In genomic region chr9:57940861-57941638, GRCm38 (mm10) we compare ENCODE assay signal across 9 mouse cellular contexts. TPM values are rescaled to one million over a fixed set of nuclear protein-coding genes. Genes with fewer than 3 reads are reported as not detected.
DNase-seq lines count a peak whose midpoint lies in the region; ATAC-seq and TF ChIP-seq lines count a peak whose summit lies in the region.
"Had no signal": no experiment of that assay in that cellular context is flagged by ENCODE, and none has a peak within 500 bp of the region (broad histone marks: within the 10 kb centered on the region; RNA-seq: fewer than 3 reads in every experiment).

No protein-coding gene starts in this region.

- peak overlapping the region; percentile 99 for H3K9ac ChIP-seq in CH12.LX (ENCODE audit: insufficient read depth, low read depth)
- H3K9ac ChIP-seq in embryonic facial prominence, embryonic 13.5 days: peak overlapping the region; percentile 76

- H3K4me1 ChIP-seq in CH12.LX (ENCODE audit: control insufficient read depth in 1 of 2, insufficient read depth in 2 of 2): peaks cover 22 to 60% of the 10 kb centered on the region in 2 experiments
- peaks cover 29% of the 10 kb centered on the region for H3K4me1 ChIP-seq in embryonic facial prominence, embryonic 13.5 days

- dilution Hi-C loops in CH12.LX (cut with MboI; ENCODE audit: extremely low pct_ligation_motif_present, extremely low pct_unique_long_range_greater_than_20kb, low sequenced_read_pairs): no loop called here

- peak overlapping the region; percentile 96 for H3K27ac ChIP-seq in CH12.LX (ENCODE audit: insufficient read depth, low read depth)
- H3K27ac ChIP-seq in embryonic facial prominence, embryonic 13.5 days: no peak overlapping the region

- H3K4me2 ChIP-seq in CH12.LX (ENCODE audit: insufficient read depth, low read depth, poor library complexity, severe bottlenecking) (peak overlapping the region; percentile 95; the same call in 1 of the 2 replicates), myocyte (ENCODE audit: low read depth) (peak overlapping the region; percentile 49)
- H3K4me2 ChIP-seq in embryonic facial prominence, embryonic 13.5 days: peak overlapping the region; percentile 98

- H3K27me3 ChIP-seq in CH12.LX (replicated peaks) (no peaks in the 10 kb centered on the region), myocyte (ENCODE audit: control insufficient read depth, insufficient read depth, insufficient read length) (no peaks in the 10 kb centered on the region)
- H3K27me3 ChIP-seq in embryonic facial prominence, embryonic 13.5 days: peaks cover 83% of the 10 kb centered on the region
- H3K27me3 ChIP-seq: Patski had no signal

- H3K9me3 ChIP-seq in CH12.LX (replicated peaks; ENCODE audit: low read length): no peaks in the 10 kb centered on the region
- H3K9me3 ChIP-seq in embryonic facial prominence, embryonic 13.5 days: no peaks in the 10 kb centered on the region

- WGBS in embryonic facial prominence, embryonic 13.5 days: 7% methylated on average over 28 of the region's 28 CpGs

- H3ac ChIP-seq in myocyte (ENCODE audit: control insufficient read depth, insufficient read length): peak overlapping the region; percentile 86

- in situ Hi-C loops in CH12.LX (cut with MboI; ENCODE audit: low pct_ligation_motif_present, low pct_unique_long_range_greater_than_20kb, low sequenced_read_pairs): no loop called here

- intact Hi-C loops in heart, postnatal 25 days (cut with DNase I): no loop called here

- no peak for TF ChIP-seq RAD21 in CH12.LX (IDR thresholded peaks at IDR 0.05; ENCODE audit: low read depth, low read length)

- H3K4me3 ChIP-seq in CH12.LX (replicated peaks in 1 of 3; ENCODE audit: low read depth in 2 of 3, low read length in 2 of 3, poor library complexity in 1 of 3): peak overlapping the region; percentile 94 to 100 (median 99)
- H3K4me3 ChIP-seq in embryonic facial prominence, embryonic 13.5 days: peak overlapping the region; percentile 69
- peak overlapping the region; percentile 43 for H3K4me3 ChIP-seq in myocyte

- ATAC-seq in embryonic facial prominence, embryonic 13.5 days (ENCODE audit: insufficient number of reproducible peaks, insufficient read depth, low FRiP score, low TSS enrichment, low read depth): peak; percentile 32; the same call in 1 of the 2 replicates
- ATAC-seq: Patski had no signal

- H3K36me3 ChIP-seq in CH12.LX (replicated peaks in 1 of 2; ENCODE audit: control insufficient read depth in 1 of 2, insufficient read depth in 1 of 2, low read length in 1 of 2) (peaks cover 36 to 54% of the 10 kb centered on the region in 2 experiments), myocyte (ENCODE audit: control insufficient read depth, insufficient read depth) (no peaks in the 10 kb centered on the region)
- no peaks in the 10 kb centered on the region for H3K36me3 ChIP-seq in embryonic facial prominence, embryonic 13.5 days

- no peak; a peak in 1 of 4 replicates for TF ChIP-seq CTCF in CH12.LX (conservative IDR thresholded peaks at IDR 0.05 in 1 of 2, IDR thresholded peaks at IDR 0.05 in 1 of 2; ENCODE audit: low read depth in 2 of 2, low read length in 2 of 2)

- TF ChIP-seq POLR2A in CH12.LX (IDR thresholded peaks at IDR 0.05; ENCODE audit: low read depth, low read length) (no peak), myocyte (IDR thresholded peaks at IDR 0.05; ENCODE audit: insufficient read length, low read depth) (no peak)

- TF ChIP-seq EP300 in CH12.LX (IDR thresholded peaks at IDR 0.05; ENCODE audit: low read length): no peak

- DNase-seq in heart, adult 18-20 months: peak; percentile 13 to 28
- no peak for DNase-seq in heart, postnatal 25 days (ENCODE audit: low spot score)
- DNase-seq in CH12.LX (ENCODE audit: extremely low read depth): no peak
- DNase-seq in induced T-regulatory cell, adult 2 months (ENCODE audit: low read depth): peak; percentile 55
- DNase-seq in yolk sac, embryonic 10.5 days (ENCODE audit: low spot score): no peak
- no peak for DNase-seq in frontal cortex, postnatal 14 days (ENCODE audit: low spot score in 2 of 2)

- H3K79me2 ChIP-seq in CH12.LX (replicated peaks; ENCODE audit: control insufficient read depth, extremely low read depth, insufficient read depth, poor library complexity, severe bottlenecking): peaks cover 77% of the 10 kb centered on the region
- H3K79me2 ChIP-seq in myocyte (ENCODE audit: control insufficient read depth, insufficient read depth): peaks cover 54% of the 10 kb centered on the region

TF ChIP-seq in CH12.LX, 34 proteins besides CTCF, POLR2A, EP300 and RAD21:
- peak; percentile 49; the same call in 1 of the 2 replicates for TF ChIP-seq ELF1 (IDR thresholded peaks at IDR 0.05; ENCODE audit: low read depth, low read length)
- TF ChIP-seq TCF12 (IDR thresholded peaks at IDR 0.05; ENCODE audit: low read depth, low read length): peak; percentile 18; the same call in 1 of the 2 replicates
- TF ChIP-seq CHD1 (IDR thresholded peaks at IDR 0.05; ENCODE audit: low read depth, low read length): peak; percentile 3; the same call in 1 of the 2 replicates
- TF ChIP-seq ZNF384 (IDR thresholded peaks at IDR 0.05; ENCODE audit: low read depth, low read length): no peak
- TF ChIP-seq MEF2A (IDR thresholded peaks at IDR 0.05; ENCODE audit: borderline replicate concordance, low read depth, low read length): peak; percentile 54; the same call in 1 of the 2 replicates
- TF ChIP-seq MAZ (IDR thresholded peaks at IDR 0.05; ENCODE audit: low read depth, low read length): peak; percentile 29; the same call in 1 of the 2 replicates
- TF ChIP-seq MXI1 (IDR thresholded peaks at IDR 0.05; ENCODE audit: low read depth, low read length): peak; percentile 87
- TF ChIP-seq SMC3 (IDR thresholded peaks at IDR 0.05; ENCODE audit: low read depth, low read length): no peak
- 0 out of 2 replicates have a peak, but pooled peaks have one; percentile 11 for TF ChIP-seq UBTF (IDR thresholded peaks at IDR 0.05; ENCODE audit: low read depth, low read length)
- TF ChIP-seq BHLHE40 (IDR thresholded peaks at IDR 0.05; ENCODE audit: low read depth, low read length): peak; percentile 31; the same call in 1 of the 2 replicates
- TF ChIP-seq SIN3A (IDR thresholded peaks at IDR 0.05; ENCODE audit: low read length): peak; percentile 69; the same call in 1 of the 2 replicates
- no peak for TF ChIP-seq IRF4 (IDR thresholded peaks at IDR 0.05; ENCODE audit: low read depth, low read length)
- 0 out of 2 replicates have a peak, but pooled peaks have one; percentile 11 for TF ChIP-seq TBP (conservative IDR thresholded peaks at IDR 0.05; ENCODE audit: low read depth, low read length)
TF ChIP-seq in CH12.LX: peak in this region for 10.

TF ChIP-seq in myocyte, 11 proteins besides CTCF, POLR2A, EP300 and RAD21:
- TF ChIP-seq SRF (IDR thresholded peaks at IDR 0.05; ENCODE audit: control insufficient read depth, insufficient read length, low read depth): no peak
- no peak for TF ChIP-seq CEBPB (IDR thresholded peaks at IDR 0.05; ENCODE audit: insufficient read depth, poor library complexity, severe bottlenecking)
- TF ChIP-seq TCF3 (IDR thresholded peaks at IDR 0.05; ENCODE audit: insufficient read length, low read depth): no peak
- peak; percentile 6 for TF ChIP-seq REST (IDR thresholded peaks at IDR 0.05; ENCODE audit: insufficient read depth, insufficient read length)
TF ChIP-seq in myocyte: peak in this region for 1.

RNA-seq across cellular contexts. Expression of gene Sema7a, which starts 1.1 kb away (rescaled TPM):
- total RNA-seq in heart, adult 18-20 months (2021): 10 to 100 TPM; 31.7 to 31.8 TPM
- 10 to 100 TPM; 18.8 to 28.5 TPM for total RNA-seq in heart, postnatal 25 days (2021)
- total RNA-seq in CH12.LX (2012; rRNA removed) (113 and 181 TPM in 2 replicates), CH12.LX (2014; rRNA removed) (78.2 and 88.6 TPM in 2 replicates)
- polyA plus RNA-seq in CH12.LX (2012; ENCODE audit: insufficient read length, low read depth) (81.9 and 89.4 TPM in 2 replicates), myocyte (2012; fragmentation: generic; extraction: Trizol) (27.4 TPM)
- 0.55 and 1.0 TPM in 2 replicates for polyA plus RNA-seq in embryonic facial prominence, embryonic 13.5 days (2015; fragmentation: Nextera tagmentation; extraction: Ambion mirVana)

RNA-seq across cellular contexts. Expression of gene Ubl7, which starts 30.3 kb away (rescaled TPM):
- 10 to 100 TPM; 84.5 to 91.1 TPM for total RNA-seq in heart, adult 18-20 months (2021)
- total RNA-seq in heart, postnatal 25 days (2021): 10 to 100 TPM; 70.8 to 80.1 TPM
- total RNA-seq in CH12.LX (2012; rRNA removed) (31.2 and 37.3 TPM in 2 replicates), CH12.LX (2014; rRNA removed) (19.9 and 24.7 TPM in 2 replicates)
- polyA plus RNA-seq in CH12.LX (2012; ENCODE audit: insufficient read length, low read depth) (73.3 and 81.1 TPM in 2 replicates), myocyte (2012; fragmentation: generic; extraction: Trizol) (62.0 TPM)
- polyA plus RNA-seq in embryonic facial prominence, embryonic 13.5 days (2015; fragmentation: Nextera tagmentation; extraction: Ambion mirVana): 111 and 120 TPM in 2 replicates

Comparison
In these comparisons a context has a peak if more than half of its experiments do, and no peak if none do; other contexts are left out.
1. DNase-seq: peak in heart, adult 18-20 months (2 of 2) and induced T-regulatory cell, adult 2 months (single experiment); none in heart, postnatal 25 days (single experiment), CH12.LX (single experiment), yolk sac, embryonic 10.5 days (single experiment) and frontal cortex, postnatal 14 days (0 of 2).
2. H3K4me3 ChIP-seq: peak in every context shown above with its lines; median percentile 99 in CH12.LX; 69 in embryonic facial prominence, embryonic 13.5 days; 43 in myocyte.
3. Peak in every context shown above with its lines, with median percentiles within 50 percentile points of each other: H3K4me2 ChIP-seq.